Mouse (Mus musculus): ENCODE data around the gene Epb41. TPM values are rescaled to one million over a fixed set of nuclear protein-coding genes. Genes with fewer than 3 reads are reported as not detected.

Epb41 gene
- polyA plus RNA-seq, 1 experiment: 94.1 TPM

DNA sequence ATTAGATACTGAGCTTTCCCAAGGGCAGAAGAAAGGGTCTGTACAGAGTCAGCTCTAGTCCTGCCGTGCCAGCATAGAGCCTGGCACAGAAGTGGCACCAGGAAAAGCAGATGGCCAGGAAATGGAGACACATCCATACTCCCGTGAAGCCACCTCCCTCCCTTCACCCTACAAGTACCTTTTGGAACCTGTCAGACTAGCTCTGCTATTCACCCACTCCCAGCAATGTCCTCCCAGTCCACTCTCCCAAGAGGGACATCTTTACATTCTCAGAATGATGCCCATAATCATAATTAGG lies 7.2 kb downstream of the Epb41 start:
- DNase-seq (ENCODE audit: low read depth in 1 of 2, low spot score in 2 of 2): no peak
- Histone ChIP-seq H3K36me3 (ENCODE audit: control insufficient read depth, insufficient read depth, low read length) (peaks cover 3% of the 10 kb centered on the region; the same call in 1 of the 2 replicates), H3K4me1 (ENCODE audit: control insufficient read depth, insufficient read depth, insufficient read length) (no peaks in the 10 kb centered on the region), H3K27me3 (ENCODE audit: control insufficient read depth, insufficient read depth, low read length) (no peaks in the 10 kb centered on the region), H3K4me3 (ENCODE audit: extremely low read depth, insufficient read depth, insufficient read length) (no peak overlapping the region), H3K27ac (ENCODE audit: insufficient read depth, low read length) (no peak overlapping the region)
- no peak for TF ChIP-seq POLR2A (IDR thresholded peaks at IDR 0.05; ENCODE audit: low read depth, low read length)
- no peak for TF ChIP-seq CTCF (IDR thresholded peaks at IDR 0.05; ENCODE audit: extremely low read depth, insufficient read depth, insufficient read length, insufficient replicate concordance)
- WGBS: 86% methylated on average over 2 of the region's 2 CpGs

GRCm38 (mm10) chr4:132067112-132067937 lies 7.8 kb downstream of the Epb41 start:
- TF ChIP-seq POLR2A (IDR thresholded peaks at IDR 0.05; ENCODE audit: low read depth, low read length): no peak
- no peak for TF ChIP-seq CTCF (IDR thresholded peaks at IDR 0.05; ENCODE audit: extremely low read depth, insufficient read depth, insufficient read length, insufficient replicate concordance)
- WGBS: 87% methylated on average over 14 of the region's 14 CpGs
- H3K4me1 ChIP-seq (ENCODE audit: control insufficient read depth, insufficient read depth, insufficient read length): no peaks in the 10 kb centered on the region
- H3K4me3 ChIP-seq (ENCODE audit: extremely low read depth, insufficient read depth, insufficient read length): no peak overlapping the region
- H3K36me3 ChIP-seq (ENCODE audit: control insufficient read depth, insufficient read depth, low read length): peaks cover 3% of the 10 kb centered on the region; the same call in 1 of the 2 replicates
- no peak for DNase-seq (ENCODE audit: low read depth in 1 of 2, low spot score in 2 of 2)
- H3K27me3 ChIP-seq (ENCODE audit: control insufficient read depth, insufficient read depth, low read length): no peaks in the 10 kb centered on the region
- no peak overlapping the region for H3K27ac ChIP-seq (ENCODE audit: insufficient read depth, low read length)

DNA sequence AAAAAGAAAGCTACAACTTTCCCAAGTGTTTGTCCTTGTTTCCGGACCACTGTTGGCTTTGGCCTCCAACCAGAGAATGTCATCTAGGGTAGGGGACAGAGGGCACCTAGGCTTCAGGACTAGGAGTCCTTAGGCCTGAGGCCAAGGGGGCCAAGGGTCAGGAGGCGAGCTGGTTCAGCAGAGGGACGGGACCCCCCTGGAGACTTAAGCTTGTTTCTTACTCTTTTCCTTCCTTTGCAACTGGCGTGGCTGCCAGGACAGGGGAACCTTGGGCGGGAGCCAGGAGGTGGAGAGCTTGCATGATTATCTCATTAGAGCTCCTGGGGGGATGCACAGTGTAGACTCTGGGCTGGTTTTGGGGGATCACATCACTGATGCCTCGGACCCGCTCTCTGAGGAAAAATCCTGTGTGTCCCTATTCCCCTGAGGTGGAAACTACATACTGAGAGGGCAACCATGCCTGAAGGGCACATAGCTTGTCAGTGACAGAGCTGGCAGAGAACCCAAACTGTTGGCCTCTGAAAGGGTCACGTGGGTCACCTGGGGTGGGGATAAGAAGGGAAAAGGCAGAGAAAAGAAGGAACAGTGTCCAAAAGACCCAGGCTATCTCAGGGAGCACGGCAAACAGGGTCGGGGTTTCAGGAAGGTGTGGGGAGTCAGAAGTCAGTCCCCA lies 8.9 kb downstream of the Epb41 start:
- 80% methylated on average over 10 of the region's 10 CpGs for WGBS
- DNase-seq (ENCODE audit: low read depth in 1 of 2, low spot score in 2 of 2): no peak
- H3K4me1 ChIP-seq (ENCODE audit: control insufficient read depth, insufficient read depth, insufficient read length): no peaks in the 10 kb centered on the region

GRCm38 (mm10) chr4:132065578-132065977 lies 9.5 kb downstream of the Epb41 start:
- H3K4me3 ChIP-seq (ENCODE audit: extremely low read depth, insufficient read depth, insufficient read length): no peak overlapping the region
- WGBS: 42% methylated on average over 3 of the region's 3 CpGs
- no peaks in the 10 kb centered on the region for H3K4me1 ChIP-seq (ENCODE audit: control insufficient read depth, insufficient read depth, insufficient read length)
- H3K36me3 ChIP-seq (ENCODE audit: control insufficient read depth, insufficient read depth, low read length): peaks cover 3% of the 10 kb centered on the region; the same call in 1 of the 2 replicates
- H3K27me3 ChIP-seq (ENCODE audit: control insufficient read depth, insufficient read depth, low read length): no peaks in the 10 kb centered on the region
- TF ChIP-seq CTCF (IDR thresholded peaks at IDR 0.05; ENCODE audit: extremely low read depth, insufficient read depth, insufficient read length, insufficient replicate concordance) (no peak), POLR2A (IDR thresholded peaks at IDR 0.05; ENCODE audit: low read depth, low read length) (no peak)
- DNase-seq (ENCODE audit: low read depth in 1 of 2, low spot score in 2 of 2): no peak
- H3K27ac ChIP-seq (ENCODE audit: insufficient read depth, low read length): no peak overlapping the region

More for the DNA sequence above, 8.9 kb downstream of the Epb41 start:
- no peak overlapping the region for H3K27ac ChIP-seq (ENCODE audit: insufficient read depth, low read length)
- peaks cover 3% of the 10 kb centered on the region; the same call in 1 of the 2 replicates for H3K36me3 ChIP-seq (ENCODE audit: control insufficient read depth, insufficient read depth, low read length)
- H3K4me3 ChIP-seq (ENCODE audit: extremely low read depth, insufficient read depth, insufficient read length): no peak overlapping the region
- TF ChIP-seq POLR2A (IDR thresholded peaks at IDR 0.05; ENCODE audit: low read depth, low read length) (no peak), CTCF (IDR thresholded peaks at IDR 0.05; ENCODE audit: extremely low read depth, insufficient read depth, insufficient read length, insufficient replicate concordance) (no peak)
- H3K27me3 ChIP-seq (ENCODE audit: control insufficient read depth, insufficient read depth, low read length): no peaks in the 10 kb centered on the region

- Histone ChIP-seq H3K27me3 (ENCODE audit: control insufficient read depth, insufficient read depth, low read length) (no peaks in the 10 kb centered on the region), H3K4me1 (ENCODE audit: control insufficient read depth, insufficient read depth, insufficient read length) (no peaks in the 10 kb centered on the region), H3K27ac (ENCODE audit: insufficient read depth, low read length) (no peak overlapping the region), H3K36me3 (ENCODE audit: control insufficient read depth, insufficient read depth, low read length) (no peaks in the 10 kb centered on the region), H3K4me3 (ENCODE audit: extremely low read depth, insufficient read depth, insufficient read length) (no peak overlapping the region)
- WGBS: 86% methylated on average over 5 of the region's 5 CpGs
- TF ChIP-seq POLR2A (IDR thresholded peaks at IDR 0.05; ENCODE audit: low read depth, low read length) (no peak), CTCF (IDR thresholded peaks at IDR 0.05; ENCODE audit: extremely low read depth, insufficient read depth, insufficient read length, insufficient replicate concordance) (no peak)
- DNase-seq (ENCODE audit: low read depth in 1 of 2, low spot score in 2 of 2): no peak
Observed at GRCm38 (mm10) chr4:132064550-132064949, 10.6 kb downstream of the Epb41 start.

GRCm38 (mm10) chr4:132062934-132063884 lies 11.9 kb downstream of the Epb41 start:
- Histone ChIP-seq H3K4me1 (ENCODE audit: control insufficient read depth, insufficient read depth, insufficient read length) (no peaks in the 10 kb centered on the region), H3K4me3 (ENCODE audit: extremely low read depth, insufficient read depth, insufficient read length) (no peak overlapping the region), H3K36me3 (ENCODE audit: control insufficient read depth, insufficient read depth, low read length) (no peaks in the 10 kb centered on the region), H3K27ac (ENCODE audit: insufficient read depth, low read length) (no peak overlapping the region), H3K27me3 (ENCODE audit: control insufficient read depth, insufficient read depth, low read length) (no peaks in the 10 kb centered on the region)
- DNase-seq (ENCODE audit: low read depth in 1 of 2, low spot score in 2 of 2): no peak
- no peak for TF ChIP-seq CTCF (IDR thresholded peaks at IDR 0.05; ENCODE audit: extremely low read depth, insufficient read depth, insufficient read length, insufficient replicate concordance)
- TF ChIP-seq POLR2A (IDR thresholded peaks at IDR 0.05; ENCODE audit: low read depth, low read length): no peak
- 84% methylated on average over 17 of the region's 17 CpGs for WGBS
